Mouse (Mus musculus) MEL-GATA-1-ER (cell line): Measurements from ENCODE around the gene Gm49373.
A peak's percentile ranks its signal among the peaks of the same experiment; 100 is the strongest.
"Not testable (repeated sequence)": the region's sequence is repeated elsewhere in the genome, so short reads cannot be mapped to it uniquely, and the experiment has no call there.

Experiments used
- DNase-seq: peaks from one replicate; pipeline ENCODE4 v3.0.0-alpha.2; 2012; ENCODE audit warnings: low read depth; ENCODE audit errors: extremely low read depth

The Gm49373 gene

DNA sequence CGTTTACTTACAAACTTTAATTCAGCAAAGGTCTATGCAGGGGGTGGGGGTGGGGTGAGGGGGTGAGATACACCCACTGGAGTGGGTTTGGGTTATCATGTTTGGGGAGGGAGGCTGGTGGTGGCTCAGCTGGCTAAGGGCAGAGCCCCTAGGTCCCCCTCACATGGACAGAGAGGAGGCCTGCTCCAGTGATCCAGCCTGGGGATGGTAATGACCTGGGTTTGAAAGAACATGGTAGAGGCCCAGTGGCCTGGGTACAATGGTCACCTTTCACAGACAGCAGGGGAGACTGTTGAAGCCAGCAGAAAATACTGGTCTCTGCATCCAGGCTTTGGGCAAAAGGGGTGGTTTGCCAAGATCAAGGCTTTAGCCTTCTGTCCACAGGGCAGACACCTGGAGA lies 1.3 kb upstream of the Gm49373 start:
- DNase-seq = no peak

DNA sequence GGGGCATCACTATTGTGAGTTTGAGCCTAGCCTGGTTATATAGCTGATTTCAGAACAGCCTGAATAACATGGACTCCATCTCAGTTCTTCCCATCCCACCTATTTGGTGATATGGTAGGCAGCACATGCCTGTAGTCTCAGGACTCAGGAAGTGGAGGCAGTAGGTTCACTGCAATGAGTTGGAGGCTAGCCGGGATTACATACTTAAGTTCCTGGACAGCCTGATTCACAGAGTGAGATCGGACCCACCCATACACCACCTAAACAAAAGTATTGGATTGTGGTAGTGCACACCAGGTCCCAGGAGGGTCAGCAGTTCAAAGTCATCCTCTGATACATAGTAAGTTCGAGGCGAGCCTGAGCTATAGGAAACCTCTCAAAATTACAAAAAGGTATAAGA lies 255 bp downstream of the Gm49373 start:
- peak; percentile 21 for DNase-seq

DNA sequence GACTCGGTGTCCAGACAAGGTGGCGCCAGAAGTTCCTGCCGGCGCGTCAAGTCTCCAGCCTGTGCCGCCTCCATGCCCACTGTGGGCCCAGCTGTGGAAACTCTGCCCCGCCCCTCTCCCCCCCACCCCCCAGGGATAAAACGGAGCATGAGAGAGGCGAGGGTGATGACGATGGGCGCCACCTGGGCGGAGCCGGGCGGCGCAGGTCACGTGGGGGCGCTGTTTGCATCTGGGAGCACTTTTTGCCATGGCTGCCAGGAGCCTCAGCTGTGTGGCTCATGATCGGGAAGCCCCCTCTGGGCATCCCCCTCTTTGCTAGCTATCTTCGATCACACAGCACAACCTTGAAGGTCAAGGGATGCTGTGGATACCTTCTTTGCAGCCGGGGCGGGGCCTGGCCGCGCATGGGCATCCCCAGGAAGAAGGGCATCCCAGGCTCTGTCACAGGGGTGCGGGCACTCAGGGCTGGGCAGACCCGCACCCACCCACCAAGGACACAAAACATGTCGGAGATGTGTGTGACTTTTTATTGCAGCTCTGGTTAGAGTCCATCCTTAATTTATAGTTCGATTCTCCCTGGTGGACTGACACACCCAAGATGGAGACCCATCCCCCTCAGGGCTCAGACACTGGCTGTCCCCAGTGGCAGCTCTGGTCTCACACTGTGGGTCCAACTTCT lies 5.8 kb downstream of the Gm49373 start, which contains the start of gene Zglp1:
Zglp1 (minus strand) TSS at position 88 of the 679 bp plus-strand sequence.
- DNase-seq = no peak

DNA sequence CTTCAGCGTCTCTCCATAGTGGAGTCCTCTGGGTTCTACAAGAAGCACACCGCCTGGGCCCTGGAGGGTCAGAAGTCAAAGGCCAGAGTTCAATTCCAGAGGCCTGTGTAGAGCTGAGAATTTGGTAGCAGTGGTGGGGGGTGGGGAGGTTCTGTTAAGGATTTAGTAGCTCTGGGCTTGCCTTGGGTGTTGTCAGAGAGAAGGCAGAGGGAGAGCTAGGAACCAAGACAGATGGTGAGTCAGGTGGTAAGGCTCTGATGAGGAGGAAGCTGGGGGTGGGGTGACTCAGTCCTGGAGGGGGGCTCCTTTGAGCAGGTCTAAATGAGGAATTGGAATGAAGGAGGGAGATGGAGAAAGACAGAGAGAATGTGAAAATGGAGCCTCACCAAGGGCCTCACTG lies 10.0 kb downstream of the Gm49373 start:
- no peak for DNase-seq

DNA sequence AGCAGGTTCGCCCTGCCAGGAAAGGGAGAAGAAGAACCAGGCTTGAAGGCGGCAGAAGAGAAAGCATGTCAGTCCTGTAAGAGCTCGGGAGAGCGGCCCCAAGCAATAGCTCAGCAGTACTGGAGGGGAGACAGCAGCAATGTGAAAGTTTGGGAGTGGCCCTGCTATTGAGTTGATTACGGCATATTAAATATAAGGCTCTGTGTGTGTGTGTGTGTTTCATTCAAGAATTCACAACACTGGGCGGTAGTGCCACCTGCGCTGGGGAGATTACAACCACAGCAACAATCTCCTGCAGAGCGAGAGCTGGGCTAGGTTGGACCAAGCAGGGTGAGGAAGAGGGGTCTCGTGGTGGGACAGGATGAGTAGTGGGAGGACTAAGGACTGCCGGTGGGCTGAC lies 21.3 kb downstream of the Gm49373 start:
- peak; percentile 82 for DNase-seq

DNA sequence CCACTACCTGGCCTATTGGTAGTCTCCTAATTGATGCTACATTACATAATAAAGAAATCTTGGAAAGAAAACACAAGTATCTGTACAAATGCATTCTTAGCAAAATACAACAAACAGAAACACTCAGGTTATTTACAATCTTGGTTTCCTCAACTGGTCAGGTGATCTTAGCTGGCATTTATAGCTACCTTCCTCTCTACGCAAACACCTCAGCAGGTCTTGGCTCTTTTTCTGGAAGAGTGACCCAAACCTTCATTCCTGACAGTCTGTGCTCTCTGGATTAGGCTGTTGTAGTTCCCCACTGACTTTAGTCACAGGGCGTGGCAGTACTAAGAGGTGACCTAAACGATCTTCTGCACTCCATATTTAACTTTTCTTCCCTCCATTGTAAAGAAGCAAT lies 27.7 kb downstream of the Gm49373 start:
- no peak for DNase-seq

DNA sequence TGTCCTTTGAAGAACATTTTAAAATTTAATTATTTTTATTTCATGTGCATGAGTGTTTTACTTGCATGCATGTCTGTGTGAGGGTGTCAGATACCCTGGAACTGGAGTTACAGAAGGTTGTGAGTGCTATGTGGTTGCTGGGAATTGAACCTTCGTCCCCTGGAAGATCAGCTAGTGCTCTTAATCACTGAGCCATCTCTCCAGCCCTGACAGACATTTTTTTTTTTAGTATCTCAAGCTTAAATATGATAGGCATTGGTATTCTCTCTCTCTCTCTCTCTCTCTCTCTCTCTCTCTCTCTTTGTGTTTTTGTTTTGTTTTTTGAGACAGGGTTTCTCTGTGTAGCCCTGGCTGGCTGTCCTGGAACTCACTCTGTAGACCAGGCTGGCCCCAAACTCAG lies 28.1 kb downstream of the Gm49373 start:
- not testable (repeated sequence) for DNase-seq

DNA sequence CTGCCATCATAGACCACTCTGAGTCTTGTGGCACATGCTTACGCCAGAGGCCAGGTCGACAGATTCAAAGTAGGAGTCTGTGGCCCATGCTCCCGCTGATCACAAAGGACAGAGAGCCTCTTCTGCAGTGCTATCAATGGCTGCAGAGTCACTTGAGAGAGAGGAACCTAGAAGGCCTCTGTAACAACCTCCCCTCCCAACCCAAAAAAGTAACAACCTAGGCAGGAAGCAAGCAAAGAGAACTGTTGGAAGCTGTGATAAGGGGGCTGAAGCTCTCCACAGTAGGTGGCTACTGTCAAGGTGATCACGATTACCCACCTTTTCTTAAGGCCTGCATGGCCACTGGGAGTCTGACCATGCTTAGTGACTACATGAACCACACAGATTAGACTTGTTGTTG lies 29.3 kb downstream of the Gm49373 start:
- peak; percentile 53 for DNase-seq

DNA sequence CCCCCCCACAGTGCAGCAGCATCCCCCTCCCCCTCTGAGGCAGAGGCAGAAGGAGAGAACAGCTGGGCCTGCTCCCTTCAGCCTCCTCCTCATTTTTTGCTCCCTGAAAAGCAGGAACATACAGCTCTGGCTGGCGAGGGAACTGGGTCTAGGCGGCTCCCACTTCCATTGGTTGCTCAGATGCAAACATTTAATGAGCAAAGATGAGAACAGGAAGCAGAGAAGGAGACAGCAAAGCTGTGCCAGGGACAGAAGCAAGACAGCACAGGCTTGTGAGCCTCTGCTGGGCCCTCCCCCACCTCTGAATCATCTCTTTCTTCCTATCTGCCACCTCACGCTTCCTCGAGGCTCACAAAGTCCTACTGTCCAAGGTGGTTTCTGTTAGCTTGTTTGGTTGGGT lies 31.6 kb downstream of the Gm49373 start:
- peak; percentile 77 for DNase-seq

DNA sequence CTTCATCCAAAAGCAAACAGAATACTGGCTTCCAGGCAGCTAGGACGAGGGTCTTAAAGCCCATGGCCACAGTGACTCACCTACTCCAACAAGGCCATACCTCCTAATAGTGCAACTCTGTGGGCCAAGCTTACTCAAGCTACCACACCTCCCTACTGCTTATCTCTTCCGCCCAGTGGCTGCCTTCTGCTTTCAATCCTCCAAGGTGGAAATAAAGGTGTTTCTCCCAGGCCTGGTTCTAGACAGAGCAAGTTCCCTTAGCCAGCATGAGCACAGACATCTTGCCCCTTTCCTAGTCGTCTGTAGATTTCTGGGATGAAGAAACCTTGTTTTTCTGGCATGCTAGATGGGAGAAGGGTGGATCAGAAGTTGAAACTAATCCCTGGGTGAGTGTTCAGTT lies 33.1 kb downstream of the Gm49373 start:
- DNase-seq = peak; percentile 90

DNA sequence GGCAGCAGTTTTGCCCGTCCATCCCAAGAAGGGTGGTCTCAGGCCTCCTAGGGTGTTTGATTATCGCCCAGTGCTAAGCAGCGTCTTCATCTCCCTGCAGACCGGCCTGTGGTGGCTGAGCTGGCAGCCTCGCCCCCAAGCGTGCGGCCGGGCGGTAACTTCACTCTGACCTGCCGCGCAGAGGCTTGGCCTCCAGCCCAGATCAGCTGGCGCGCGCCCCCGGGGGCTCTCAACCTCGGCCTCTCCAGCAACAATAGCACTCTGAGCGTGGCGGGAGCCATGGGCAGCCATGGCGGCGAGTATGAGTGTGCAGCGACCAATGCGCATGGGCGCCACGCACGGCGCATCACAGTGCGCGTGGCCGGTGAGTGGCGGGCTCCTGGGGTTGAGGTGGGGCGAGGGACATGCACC lies 35.4 kb downstream of the Gm49373 start:
- no peak for DNase-seq

DNA sequence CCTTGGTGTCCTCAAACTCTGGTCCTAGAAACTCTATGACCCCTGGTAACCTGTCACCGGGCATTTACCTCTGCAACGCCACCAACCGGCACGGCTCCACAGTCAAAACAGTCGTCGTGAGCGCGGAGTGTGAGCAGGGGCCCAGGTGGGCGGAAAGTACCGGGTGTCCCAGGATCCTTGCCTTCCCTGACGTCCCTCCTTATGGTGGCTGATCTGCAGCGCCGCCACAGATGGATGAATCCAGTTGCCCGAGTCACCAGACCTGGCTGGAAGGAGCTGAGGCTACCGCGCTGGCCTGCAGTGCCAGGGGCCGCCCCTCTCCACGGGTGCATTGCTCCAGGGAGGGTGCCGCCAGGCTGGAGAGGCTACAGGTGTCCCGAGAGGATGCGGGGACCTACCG lies 36.2 kb downstream of the Gm49373 start:
- no peak for DNase-seq

DNA sequence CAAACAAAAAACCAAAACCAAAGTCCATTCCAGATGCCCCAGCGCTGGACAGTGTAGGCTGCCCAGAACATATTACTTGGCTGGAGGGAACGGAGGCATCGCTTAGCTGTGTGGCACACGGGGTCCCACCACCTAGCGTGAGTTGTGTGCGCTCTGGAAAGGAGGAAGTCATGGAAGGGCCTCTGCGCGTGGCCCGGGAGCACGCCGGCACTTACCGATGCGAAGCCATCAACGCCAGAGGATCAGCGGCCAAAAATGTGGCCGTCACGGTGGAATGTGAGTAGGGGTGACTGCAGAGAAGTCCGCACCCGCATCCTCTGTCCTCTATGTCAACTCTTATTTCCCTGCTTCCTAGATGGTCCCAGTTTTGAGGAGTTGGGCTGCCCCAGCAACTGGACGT lies 36.7 kb downstream of the Gm49373 start:
- no peak for DNase-seq

DNA sequence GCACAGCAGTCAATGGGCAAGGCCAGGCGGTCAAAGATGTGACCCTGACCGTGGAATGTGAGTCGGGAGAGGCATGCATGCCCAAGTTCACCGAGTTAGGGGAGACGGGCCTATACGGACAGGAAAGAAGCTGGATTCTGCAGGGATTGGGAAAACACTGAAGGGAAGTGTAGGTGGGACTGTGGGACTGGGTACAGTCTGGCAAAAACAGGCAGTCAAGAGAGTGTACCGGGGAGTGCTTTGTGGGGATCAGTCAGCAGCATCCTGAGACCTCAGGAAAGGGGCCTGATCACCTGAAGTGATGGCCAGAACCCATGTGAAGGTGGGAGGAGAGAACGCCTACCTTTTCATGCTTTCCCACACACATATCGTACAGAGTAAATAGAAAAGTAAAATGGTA lies 37.3 kb downstream of the Gm49373 start:
- no peak for DNase-seq

DNA sequence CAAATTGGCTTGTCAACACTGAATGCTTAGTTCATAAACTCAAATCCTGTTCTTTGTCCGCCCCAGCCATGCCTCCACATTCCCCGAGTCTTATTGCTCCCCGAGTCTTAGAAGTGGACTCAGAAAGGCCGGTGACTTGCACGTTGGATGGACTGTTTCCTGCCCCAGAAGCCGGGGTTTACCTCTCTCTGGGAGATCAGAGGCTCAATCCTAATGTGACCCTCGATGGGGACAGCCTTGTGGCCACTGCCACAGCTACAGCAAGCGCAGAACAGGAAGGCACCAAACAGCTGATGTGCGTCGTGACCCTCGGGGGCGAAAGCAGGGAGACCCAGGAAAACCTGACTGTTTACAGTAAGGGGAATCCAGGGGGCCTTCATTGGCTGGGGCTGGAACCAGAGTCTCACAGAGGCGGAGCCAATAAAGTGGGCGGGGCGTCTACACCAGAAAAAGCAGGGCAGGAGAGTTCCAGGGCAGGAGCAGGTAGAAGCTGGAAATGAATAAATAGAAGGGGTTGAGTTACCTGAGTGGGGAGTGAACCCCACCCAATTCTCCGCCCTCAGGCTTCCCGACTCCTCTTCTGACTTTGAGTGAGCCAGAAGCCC lies 38.3 kb downstream of the Gm49373 start:
- no peak for DNase-seq

DNA sequence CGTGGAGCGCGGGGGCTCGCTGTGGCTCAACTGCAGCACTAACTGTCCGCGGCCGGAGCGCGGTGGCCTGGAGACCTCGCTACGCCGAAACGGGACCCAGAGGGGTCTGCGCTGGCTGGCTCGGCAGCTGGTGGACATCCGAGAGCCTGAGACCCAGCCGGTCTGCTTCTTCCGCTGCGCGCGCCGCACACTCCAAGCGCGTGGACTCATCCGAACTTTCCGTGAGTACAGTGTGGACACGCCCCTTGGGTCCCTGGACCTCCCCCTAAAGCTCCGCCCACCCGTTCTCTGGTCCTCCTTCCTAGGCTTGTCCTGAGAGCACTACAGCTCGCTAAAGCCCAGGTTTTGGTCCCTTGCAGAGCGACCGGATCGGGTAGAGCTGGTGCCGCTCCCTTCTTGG lies 39.8 kb downstream of the Gm49373 start:
- peak; percentile 95 for DNase-seq

DNA sequence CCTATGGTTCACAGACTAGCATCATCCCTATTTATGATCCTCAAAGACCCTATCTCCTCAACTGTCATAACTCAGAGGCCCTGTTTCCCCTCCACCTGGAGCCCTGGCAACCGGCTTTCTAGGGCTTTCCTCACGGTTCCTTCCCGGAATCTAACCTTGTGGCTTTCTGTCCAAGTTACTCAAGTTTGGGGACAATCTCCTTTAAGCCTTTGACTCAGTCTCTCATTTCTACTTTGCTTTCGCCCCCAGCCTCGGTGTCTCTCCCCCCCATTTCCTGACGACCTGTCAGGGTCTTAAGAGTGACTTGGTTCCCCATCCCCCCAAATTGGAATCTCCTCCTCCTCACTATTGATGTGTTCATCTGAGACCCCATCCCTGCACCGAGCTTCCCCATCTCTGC lies 40.4 kb downstream of the Gm49373 start:
- no peak for DNase-seq

DNA sequence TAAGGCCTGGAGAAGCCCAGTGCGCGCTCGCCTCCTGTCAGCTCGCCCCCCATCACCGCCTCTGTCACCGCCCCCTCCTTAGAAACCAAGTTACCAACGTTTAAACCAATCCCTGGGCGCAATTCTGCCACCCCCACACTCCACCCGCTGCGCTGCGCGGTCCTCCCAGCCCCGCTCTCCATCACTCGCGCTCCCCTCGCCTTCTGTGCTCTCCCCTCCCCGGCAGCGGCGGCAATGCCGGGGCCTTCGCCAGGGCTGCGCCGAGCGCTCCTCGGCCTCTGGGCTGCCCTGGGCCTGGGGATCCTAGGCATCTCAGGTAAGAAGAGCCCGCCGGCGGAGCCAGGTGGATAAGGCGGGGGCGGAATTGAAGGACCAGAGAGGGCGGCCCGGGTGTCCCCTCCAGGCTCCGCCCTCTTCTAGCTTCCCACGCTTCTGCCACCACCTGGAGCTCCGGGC lies 41.0 kb downstream of the Gm49373 start, which contains the start of gene Icam5:
Icam5 (plus strand) TSS at position 178 of the 456 bp plus-strand sequence.
- peak; percentile 62 for DNase-seq

DNA sequence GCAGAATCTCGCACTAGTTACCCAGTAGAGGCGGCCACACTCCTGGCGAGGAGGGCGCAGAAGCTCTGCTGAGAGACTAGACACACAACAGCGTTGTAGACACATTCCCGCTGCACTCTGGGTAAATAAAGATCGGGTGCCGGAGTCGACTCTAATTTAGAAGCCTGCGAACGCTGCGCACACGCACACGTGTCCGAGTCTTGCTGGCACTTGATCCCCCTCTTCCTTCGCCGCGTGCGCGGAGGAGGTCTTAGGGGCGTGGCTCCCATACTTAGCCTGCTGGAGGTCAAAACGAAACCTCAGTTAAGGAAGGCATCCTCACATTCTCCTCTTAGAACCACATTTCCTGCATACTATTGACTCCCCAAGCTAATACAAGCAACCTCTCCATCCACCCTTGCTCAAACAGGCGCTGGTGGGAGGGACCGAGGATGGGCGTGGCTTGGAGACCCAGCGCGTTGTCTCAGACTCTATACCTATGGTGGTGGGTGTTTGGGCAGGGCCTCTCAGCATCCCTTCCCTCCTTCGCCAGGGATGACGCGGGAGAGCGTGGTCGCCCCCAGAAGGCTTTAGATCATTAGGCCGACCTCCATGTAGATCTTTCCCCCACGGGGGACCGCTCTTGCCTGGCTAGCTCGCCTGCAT lies 41.5 kb downstream of the Gm49373 start:
- DNase-seq = peak; percentile 85

DNA sequence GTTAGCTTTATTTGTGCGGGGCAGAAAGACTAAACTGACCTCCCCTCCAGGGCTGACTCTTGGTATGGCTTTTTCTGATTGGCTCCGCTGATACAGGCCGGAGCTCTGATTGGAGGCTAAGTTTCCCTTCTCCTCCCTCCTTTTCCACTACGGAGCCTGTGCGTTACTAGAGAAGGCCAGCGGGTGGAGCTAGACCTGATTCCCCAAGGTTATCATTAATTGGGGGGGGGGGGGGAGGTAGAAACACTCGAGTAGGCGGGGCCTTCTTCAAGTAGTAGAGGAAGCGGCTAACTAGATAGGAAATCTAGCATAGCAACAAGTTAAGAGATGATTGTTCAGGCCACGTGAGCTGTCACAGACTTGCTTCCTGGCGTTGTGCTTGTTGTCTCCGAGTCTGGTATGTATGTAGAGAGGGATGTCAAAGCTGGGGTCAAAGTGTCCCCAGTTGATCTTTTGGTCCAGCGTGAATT lies 42.1 kb downstream of the Gm49373 start:
- DNase-seq = peak; percentile 100

DNA sequence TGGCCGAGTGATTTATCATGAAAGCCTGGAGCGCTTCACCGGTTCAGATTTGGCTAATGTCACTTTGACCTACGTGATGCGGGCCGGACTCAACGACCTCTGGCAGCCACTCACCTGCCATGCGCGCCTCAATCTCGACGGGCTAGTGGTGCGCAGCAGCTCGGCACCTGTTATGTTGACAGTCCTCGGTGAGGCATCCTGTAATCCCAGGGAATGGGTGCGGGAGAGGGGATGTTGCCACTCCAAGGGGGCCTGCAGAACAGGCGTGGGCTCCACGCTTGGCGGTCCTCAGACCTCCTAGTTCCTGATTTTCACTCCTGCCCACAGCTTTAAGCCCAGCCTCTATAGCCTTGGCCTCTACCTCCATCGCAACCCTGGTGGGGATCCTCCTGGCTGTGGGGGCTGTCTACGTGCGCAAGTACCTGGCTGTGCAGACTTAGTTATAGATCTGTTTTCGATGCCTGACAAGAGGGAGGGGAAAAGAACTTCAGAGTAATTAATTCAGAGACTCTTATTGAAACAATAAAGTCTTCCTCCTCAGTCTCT lies 42.8 kb downstream of the Gm49373 start:
- peak; percentile 77 for DNase-seq
